Mouse (Mus musculus): Measurements from ENCODE around the gene Abca8a.
"Not testable (repeated sequence)": the region's sequence is repeated elsewhere in the genome, so short reads cannot be mapped to it uniquely, and the experiment has no call there.

Gene Abca8a

DNA sequence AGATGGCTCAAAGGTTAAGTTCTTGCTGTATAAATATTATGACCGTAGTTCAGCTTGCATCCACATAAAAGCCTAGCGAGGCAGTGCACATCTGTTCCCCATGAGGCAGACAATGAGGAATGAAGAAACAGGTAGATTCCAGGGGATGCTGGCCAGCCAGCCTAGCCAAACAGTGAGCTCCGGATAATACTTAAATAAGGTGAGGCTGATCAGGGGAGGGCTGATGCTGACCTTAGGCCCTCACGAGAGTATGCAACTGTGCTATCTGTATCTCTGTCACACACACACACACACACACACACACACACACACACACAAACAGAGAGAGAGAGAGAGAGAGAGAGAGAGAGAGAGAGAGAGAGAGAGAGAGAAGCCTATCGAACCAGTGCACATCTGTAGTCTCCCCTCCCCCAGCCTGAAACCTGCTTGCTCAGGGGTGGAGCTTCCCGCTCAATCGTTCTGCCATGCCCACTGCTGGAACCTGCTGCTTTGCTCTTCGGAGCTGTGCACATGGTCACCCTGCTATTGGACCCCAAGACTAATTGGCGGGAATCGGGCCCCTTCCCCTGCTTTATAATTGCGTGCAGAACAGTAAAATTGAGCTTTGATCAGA is 108.2 kb downstream of the Abca8a start:
- not testable (repeated sequence) for DNase-seq (ENCODE audit: low read depth)

DNA sequence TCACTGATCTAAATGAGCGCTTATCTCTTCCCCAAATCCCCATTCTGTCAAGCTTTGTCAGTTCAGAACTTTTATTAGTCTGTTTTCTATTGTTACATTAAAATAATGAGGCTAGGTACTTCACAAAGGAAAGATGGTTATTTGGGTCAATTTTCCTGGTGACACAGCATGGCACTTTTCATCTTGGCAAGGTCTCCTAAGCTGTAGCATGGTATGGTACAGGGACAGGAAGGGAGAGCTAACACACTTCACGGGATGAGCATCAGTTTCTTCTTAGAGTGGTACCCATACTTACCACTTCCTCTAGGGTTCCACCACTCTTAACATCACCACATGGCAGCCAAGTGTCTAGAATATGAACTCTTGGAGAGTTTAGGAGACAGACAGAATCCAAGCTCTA is 113.9 kb downstream of the Abca8a start:
- no peak for DNase-seq (ENCODE audit: low read depth)

Measured in fibroblast of lung, adult 2 months (primary cell).